Mouse (Mus musculus): Measurements from ENCODE around the gene Mmp8. TPM values are rescaled to one million over a fixed set of nuclear protein-coding genes. Genes with fewer than 3 reads are reported as not detected.
A peak's percentile ranks its signal among the peaks of the same experiment; 100 is the strongest.

The Mmp8 gene
- total and polyA plus RNA-seq, 3 experiments = not detected

GRCm38 (mm10) chr9:7551943-7552342 is 6.3 kb upstream of the Mmp8 start:
- no peaks in the 10 kb centered on the region for H3K9me3 ChIP-seq (replicated peaks; ENCODE audit: insufficient read depth, low read length)
- H3K9ac ChIP-seq (ENCODE audit: control insufficient read depth, low read depth, low read length, poor library complexity, severe bottlenecking) = no peak overlapping the region
- no peak overlapping the region for H3K27ac ChIP-seq (ENCODE audit: control insufficient read depth, low read depth, low read length)
- H3K36me3 ChIP-seq (ENCODE audit: control insufficient read depth in 1 of 2, insufficient read depth in 2 of 2, low read length in 2 of 2) = no peaks in the 10 kb centered on the region
- TF ChIP-seq SMC3 (IDR thresholded peaks at IDR 0.05; ENCODE audit: low read depth, low read length) = no peak
- TF ChIP-seq ETS1 (IDR thresholded peaks at IDR 0.05; ENCODE audit: low read depth, low read length) = no peak
- TF ChIP-seq CHD1 (IDR thresholded peaks at IDR 0.05; ENCODE audit: low read depth, low read length) = no peak
- no peak for TF ChIP-seq POLR2AphosphoS2 (IDR thresholded peaks at IDR 0.05; ENCODE audit: low read length)
- TF ChIP-seq KAT2A (conservative IDR thresholded peaks at IDR 0.05; ENCODE audit: low read depth, low read length) = no peak
- TF ChIP-seq MAX (IDR thresholded peaks at IDR 0.05; ENCODE audit: low read length) = no peak
- no peak for TF ChIP-seq MEF2A (IDR thresholded peaks at IDR 0.05; ENCODE audit: extremely low read depth, insufficient replicate concordance, low read depth, low read length, poor library complexity, severe bottlenecking)
- TF ChIP-seq ZC3H11A (IDR thresholded peaks at IDR 0.05; ENCODE audit: low read depth, low read length) = no peak
- no peak overlapping the region for H3K4me3 ChIP-seq (ENCODE audit: control insufficient read depth in 1 of 2, insufficient read depth in 1 of 2, low read depth in 2 of 2, low read length in 2 of 2)
- no peaks in the 10 kb centered on the region for H3K4me1 ChIP-seq (ENCODE audit: control insufficient read depth in 1 of 2, insufficient read depth in 2 of 2, low read length in 2 of 2)
- DNase-seq (ENCODE audit: low read depth, low spot score) = no peak
- H3K79me2 ChIP-seq (ENCODE audit: control insufficient read depth, insufficient read depth, low read length, poor library complexity) = no peaks in the 10 kb centered on the region
- no peaks in the 10 kb centered on the region; a peak in 1 of 4 replicates for H3K27me3 ChIP-seq (ENCODE audit: control insufficient read depth in 1 of 2, insufficient read depth in 2 of 2, low read length in 2 of 2)

GRCm38 (mm10) chr9:7553536-7553935 is 4.7 kb upstream of the Mmp8 start:
- Histone ChIP-seq H3K27ac (ENCODE audit: control insufficient read depth, low read depth, low read length) (no peak overlapping the region), H3K27me3 (ENCODE audit: control insufficient read depth in 1 of 2, insufficient read depth in 2 of 2, low read length in 2 of 2) (no peaks in the 10 kb centered on the region; a peak in 1 of 4 replicates), H3K79me2 (ENCODE audit: control insufficient read depth, insufficient read depth, low read length, poor library complexity) (no peaks in the 10 kb centered on the region), H3K4me1 (ENCODE audit: control insufficient read depth in 1 of 2, insufficient read depth in 2 of 2, low read length in 2 of 2) (no peaks in the 10 kb centered on the region), H3K36me3 (ENCODE audit: control insufficient read depth in 1 of 2, insufficient read depth in 2 of 2, low read length in 2 of 2) (no peaks in the 10 kb centered on the region), H3K4me3 (ENCODE audit: control insufficient read depth in 1 of 2, insufficient read depth in 1 of 2, low read depth in 2 of 2, low read length in 2 of 2) (no peak overlapping the region), H3K9me3 (replicated peaks; ENCODE audit: insufficient read depth, low read length) (no peaks in the 10 kb centered on the region), H3K9ac (ENCODE audit: control insufficient read depth, low read depth, low read length, poor library complexity, severe bottlenecking) (no peak overlapping the region)
- TF ChIP-seq MYC (IDR thresholded peaks at IDR 0.05; ENCODE audit: low read depth, low read length) (no peak), USF1 (IDR thresholded peaks at IDR 0.05; ENCODE audit: low read depth, low read length) (peak; percentile 69; the same call in 1 of the 2 replicates), MAX (IDR thresholded peaks at IDR 0.05; ENCODE audit: low read length) (no peak)
- DNase-seq (ENCODE audit: low read depth, low spot score) = no peak

- Histone ChIP-seq H3K79me2 (ENCODE audit: control insufficient read depth, insufficient read depth, low read length, poor library complexity) (no peaks in the 10 kb centered on the region), H3K4me3 (ENCODE audit: control insufficient read depth in 1 of 2, insufficient read depth in 1 of 2, low read depth in 2 of 2, low read length in 2 of 2) (no peak overlapping the region), H3K9me3 (replicated peaks; ENCODE audit: insufficient read depth, low read length) (no peaks in the 10 kb centered on the region), H3K27me3 (ENCODE audit: control insufficient read depth in 1 of 2, insufficient read depth in 2 of 2, low read length in 2 of 2) (no peaks in the 10 kb centered on the region; a peak in 2 of 4 replicates), H3K36me3 (ENCODE audit: control insufficient read depth in 1 of 2, insufficient read depth in 2 of 2, low read length in 2 of 2) (no peaks in the 10 kb centered on the region), H3K27ac (ENCODE audit: control insufficient read depth, low read depth, low read length) (no peak overlapping the region), H3K9ac (ENCODE audit: control insufficient read depth, low read depth, low read length, poor library complexity, severe bottlenecking) (no peak overlapping the region), H3K4me1 (ENCODE audit: control insufficient read depth in 1 of 2, insufficient read depth in 2 of 2, low read length in 2 of 2) (no peaks in the 10 kb centered on the region)
- no peak for TF ChIP-seq MAZ (IDR thresholded peaks at IDR 0.05; ENCODE audit: low read depth, low read length)
- no peak for TF ChIP-seq TAL1 (IDR thresholded peaks at IDR 0.05; ENCODE audit: low read length)
- TF ChIP-seq RAD21 (IDR thresholded peaks at IDR 0.05; ENCODE audit: low read depth, low read length) = peak; percentile 75
- no peak for TF ChIP-seq HCFC1 (IDR thresholded peaks at IDR 0.05; ENCODE audit: low read depth, low read length)
- peak; percentile 81 for TF ChIP-seq ZC3H11A (IDR thresholded peaks at IDR 0.05; ENCODE audit: low read depth, low read length)
- peak; percentile 92 for TF ChIP-seq SMC3 (IDR thresholded peaks at IDR 0.05; ENCODE audit: low read depth, low read length)
- 0 out of 2 replicates have a peak, but pooled peaks have one; percentile 15 for TF ChIP-seq TCF12 (IDR thresholded peaks at IDR 0.05; ENCODE audit: low read depth, low read length)
- TF ChIP-seq EP300 (IDR thresholded peaks at IDR 0.05; ENCODE audit: low read depth in 1 of 2, low read length in 2 of 2) = no peak
- TF ChIP-seq RCOR1 (IDR thresholded peaks at IDR 0.05; ENCODE audit: low read depth, low read length) = 0 out of 2 replicates have a peak, but pooled peaks have one; percentile 15
- peak; percentile 71 to 85 (median 74) for TF ChIP-seq CTCF (IDR thresholded peaks at IDR 0.05 in 2 of 3, conservative IDR thresholded peaks at IDR 0.05 in 1 of 3; ENCODE audit: control insufficient read depth in 1 of 3, insufficient read depth in 1 of 3, low read depth in 2 of 3, low read length in 3 of 3, poor library complexity in 1 of 3, severe bottlenecking in 1 of 3)
- peak; percentile 69 for DNase-seq (ENCODE audit: low read depth, low spot score)
These were observed 3.9 kb upstream of the Mmp8 start for GRCm38 (mm10) chr9:7554382-7554781.
